Mouse (Mus musculus) neural tube, embryonic 14.5 days (tissue): Measurements from ENCODE around the gene Gmcl1. TPM values are rescaled to one million over a fixed set of nuclear protein-coding genes. Genes with fewer than 3 reads are reported as not detected.

Experiments
- ATAC-seq: fragments of 200-750 bp; cut with Nextera tagmentation; 2 replicates; pipeline ENCODE4 v1.8.0; 2017; ENCODE audit warnings: low read depth, mild to moderate bottlenecking, moderate TSS enrichment, moderate library complexity
- H3K27ac ChIP-seq: fragments of 300-500 bp; sonication (generic); 2 replicates; pipeline ENCODE4 v1.5.1; 2014; ENCODE audit warnings: low read depth, mild to moderate bottlenecking, control low read depth, low read length, moderate library complexity, mixed read lengths
- H3K27me3 ChIP-seq: fragments of 300-500 bp; sonication (generic); 2 replicates; pipeline ENCODE4 v1.6.1; 2014; ENCODE audit warnings: low read length; ENCODE audit not compliant: control insufficient read depth, insufficient read depth
- H3K36me3 ChIP-seq: fragments of 300-500 bp; sonication (generic); 2 replicates; pipeline ENCODE4 v1.6.1; 2014; ENCODE audit warnings: low read length, mixed read lengths; ENCODE audit not compliant: control insufficient read depth, insufficient read depth
- H3K4me1 ChIP-seq: fragments of 300-500 bp; sonication (generic); 2 replicates; pipeline ENCODE4 v1.6.1; 2014; ENCODE audit warnings: low read length; ENCODE audit not compliant: control insufficient read depth, insufficient read depth
- H3K4me2 ChIP-seq: fragments of 300-500 bp; sonication (generic); 2 replicates; pipeline ENCODE4 v1.6.1; 2014; ENCODE audit warnings: mild to moderate bottlenecking, low read depth, low read length, control low read depth
- H3K4me3 ChIP-seq: fragments of 300-500 bp; sonication (generic); 2 replicates; pipeline ENCODE4 v1.5.1; 2014; ENCODE audit warnings: low read depth, low read length, control low read depth, mixed read lengths
- H3K9ac ChIP-seq: fragments of 300-500 bp; sonication (generic); replicated peaks from 2 replicates; pipeline ENCODE4 v1.6.1; 2014; ENCODE audit warnings: low read depth, mild to moderate bottlenecking, control low read depth, low read length, mixed read lengths
- H3K9me3 ChIP-seq: fragments of 300-500 bp; sonication (generic); 2 replicates; pipeline ENCODE4 v1.6.1; 2016; ENCODE audit warnings: low read length; ENCODE audit not compliant: control insufficient read depth
- WGBS: fragments of 180-500 bp; shearing (Covaris S2); extraction: QIAGEN DNeasy Blood & Tissue Kit; methylation state at CpG from one replicate; pipeline ENCODE4 v1.1.7; 2014; 5-methylcytosine and 5-hydroxymethylcytosine counted together
- polyA plus RNA-seq: library from polyadenylated mRNA; unstranded; fragments of >200 nt; fragmentation: Nextera tagmentation; extraction: Ambion mirVana; gene quantifications from 2 replicates; pipeline ENCODE4 v1.2.1, GENCODE M21; 2014

Gmcl1 gene
- polyA plus RNA-seq, 1 experiment from 2014 or later: 44.2 TPM

DNA sequence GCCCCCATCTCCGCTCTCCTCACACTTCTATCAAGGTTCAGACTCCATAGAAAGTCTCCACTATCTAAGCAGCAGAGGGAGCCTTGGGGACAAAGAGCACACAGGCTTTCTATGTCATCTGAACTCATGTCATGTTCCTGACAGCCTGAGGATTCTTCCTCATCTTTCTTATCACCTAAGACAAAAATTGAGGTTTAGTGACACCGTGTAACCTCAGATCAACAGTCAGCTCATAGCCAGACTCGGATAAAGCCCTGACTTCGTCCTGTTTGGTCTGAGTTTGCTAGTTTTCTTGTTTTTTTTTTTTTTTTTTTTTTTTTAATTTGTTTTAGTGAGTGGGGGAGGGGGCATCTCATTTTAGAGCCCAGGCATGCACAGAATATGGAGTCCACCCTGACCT lies 40.6 kb upstream of the Gmcl1 start:
- Histone ChIP-seq H3K4me1 (no peaks in the 10 kb centered on the region), H3K27ac (no peak overlapping the region), H3K4me2 (no peak overlapping the region), H3K27me3 (no peaks in the 10 kb centered on the region), H3K36me3 (no peaks in the 10 kb centered on the region), H3K9ac (no peak overlapping the region), H3K4me3 (no peak overlapping the region), H3K9me3 (no peaks in the 10 kb centered on the region)
- ATAC-seq: no peak
- WGBS: 87% methylated on average over 4 of the region's 4 CpGs

DNA sequence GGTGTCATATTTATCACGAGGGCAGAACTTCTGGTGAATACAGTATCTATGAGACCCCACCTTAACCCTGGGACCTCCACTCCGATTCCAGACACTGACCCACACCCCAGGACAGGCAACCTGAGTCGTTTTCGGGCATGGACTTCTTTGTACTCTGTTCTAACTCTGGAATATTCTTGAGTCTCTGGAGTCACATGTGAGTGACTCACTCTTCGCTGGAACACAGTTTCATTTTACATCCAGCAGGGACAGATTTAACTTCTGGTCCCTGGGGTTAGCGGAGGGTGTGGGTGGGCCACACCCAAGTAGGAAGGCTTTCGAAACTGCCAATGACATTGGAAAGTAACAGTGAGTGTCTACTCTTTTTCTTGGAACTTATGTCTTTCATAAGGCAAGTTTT lies 39.4 kb upstream of the Gmcl1 start:
- no peaks in the 10 kb centered on the region for H3K36me3 ChIP-seq
- H3K9ac ChIP-seq: no peak overlapping the region
- H3K27ac ChIP-seq: no peak overlapping the region
- WGBS: 85% methylated on average over 7 of the region's 7 CpGs
- no peak overlapping the region for H3K4me3 ChIP-seq
- no peak for ATAC-seq
- H3K4me1 ChIP-seq: no peaks in the 10 kb centered on the region
- no peaks in the 10 kb centered on the region for H3K9me3 ChIP-seq
- H3K4me2 ChIP-seq: no peak overlapping the region
- H3K27me3 ChIP-seq: no peaks in the 10 kb centered on the region

DNA sequence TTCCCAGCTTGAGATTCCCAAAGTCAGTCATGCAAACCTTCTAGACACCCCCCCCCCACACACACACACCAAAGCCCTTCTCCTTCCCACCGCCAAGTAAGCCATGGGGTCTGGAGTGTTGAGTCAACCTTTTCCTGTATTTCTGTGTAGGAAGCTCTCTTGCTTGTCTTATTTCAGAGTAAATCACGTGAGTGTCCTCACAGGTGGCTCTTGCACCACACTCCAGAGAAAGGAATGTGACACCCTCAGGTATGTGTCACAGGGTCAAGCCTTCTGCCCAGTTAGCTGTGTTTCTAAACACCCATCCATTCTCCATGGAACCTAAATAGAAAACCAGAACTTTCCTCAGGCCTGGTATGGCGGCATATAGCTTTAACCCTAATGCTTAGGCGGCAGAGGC lies 35.8 kb upstream of the Gmcl1 start:
- Histone ChIP-seq H3K36me3 (no peaks in the 10 kb centered on the region), H3K9ac (no peak overlapping the region), H3K27ac (no peak overlapping the region), H3K4me3 (no peak overlapping the region), H3K9me3 (no peaks in the 10 kb centered on the region), H3K27me3 (no peaks in the 10 kb centered on the region), H3K4me1 (no peaks in the 10 kb centered on the region), H3K4me2 (no peak overlapping the region)
- 89% methylated on average over 4 of the region's 4 CpGs for WGBS
- no peak for ATAC-seq

DNA sequence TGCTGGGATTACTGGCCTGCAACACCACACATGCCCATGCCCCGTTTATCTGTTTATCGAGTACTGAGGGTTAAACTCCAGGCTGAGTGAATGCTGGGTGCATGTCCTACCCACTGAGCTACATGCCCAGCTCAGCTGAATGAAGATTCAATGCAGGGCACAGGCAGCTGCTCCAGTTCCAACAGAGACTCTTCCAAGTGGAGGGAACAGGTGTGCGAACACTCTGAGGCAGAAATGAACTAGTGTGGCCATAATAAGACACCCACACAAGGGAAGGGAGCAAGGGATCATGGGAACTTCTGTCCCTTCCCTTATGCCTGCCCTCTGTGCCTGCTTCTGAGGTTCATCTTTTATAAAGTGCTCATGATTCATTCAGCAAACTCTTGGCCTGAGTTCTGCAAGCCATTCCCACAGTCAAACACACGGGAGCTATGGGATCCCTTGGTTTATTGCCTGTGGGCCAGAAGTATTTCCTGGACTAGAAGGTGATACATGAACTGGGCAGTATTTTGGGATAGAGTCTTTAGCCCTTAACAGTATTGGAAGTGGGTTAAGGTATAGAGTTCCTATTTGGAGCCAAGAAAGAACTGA lies 35.1 kb upstream of the Gmcl1 start:
- Histone ChIP-seq H3K9ac (no peak overlapping the region), H3K27ac (no peak overlapping the region), H3K4me1 (no peaks in the 10 kb centered on the region), H3K27me3 (no peaks in the 10 kb centered on the region), H3K9me3 (no peaks in the 10 kb centered on the region), H3K36me3 (no peaks in the 10 kb centered on the region), H3K4me3 (no peak overlapping the region), H3K4me2 (no peak overlapping the region)
- no peak for ATAC-seq
- 83% methylated on average over 4 of the region's 4 CpGs for WGBS

DNA sequence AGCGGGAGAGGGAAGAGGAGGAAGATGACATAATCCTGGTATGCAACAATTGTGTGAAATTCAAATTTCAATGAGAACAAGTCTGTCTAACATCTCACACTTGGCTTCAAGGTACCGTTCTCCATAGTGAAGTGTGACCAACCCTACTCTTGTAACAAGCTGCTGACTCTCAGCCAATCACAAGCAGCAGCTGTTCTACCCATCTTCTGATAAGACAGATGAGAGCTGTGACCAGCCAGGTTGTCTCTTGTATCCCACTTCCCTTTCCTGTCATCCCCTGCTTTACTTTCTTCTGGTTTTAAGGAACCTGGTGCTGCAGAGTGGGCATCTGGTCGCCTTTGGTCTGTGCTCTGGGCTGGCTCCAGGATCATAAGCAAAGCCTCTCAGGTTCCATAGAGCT lies 34.3 kb upstream of the Gmcl1 start:
- H3K4me1 ChIP-seq: no peaks in the 10 kb centered on the region
- ATAC-seq: no peak
- 84% methylated on average over 3 of the region's 3 CpGs for WGBS

DNA sequence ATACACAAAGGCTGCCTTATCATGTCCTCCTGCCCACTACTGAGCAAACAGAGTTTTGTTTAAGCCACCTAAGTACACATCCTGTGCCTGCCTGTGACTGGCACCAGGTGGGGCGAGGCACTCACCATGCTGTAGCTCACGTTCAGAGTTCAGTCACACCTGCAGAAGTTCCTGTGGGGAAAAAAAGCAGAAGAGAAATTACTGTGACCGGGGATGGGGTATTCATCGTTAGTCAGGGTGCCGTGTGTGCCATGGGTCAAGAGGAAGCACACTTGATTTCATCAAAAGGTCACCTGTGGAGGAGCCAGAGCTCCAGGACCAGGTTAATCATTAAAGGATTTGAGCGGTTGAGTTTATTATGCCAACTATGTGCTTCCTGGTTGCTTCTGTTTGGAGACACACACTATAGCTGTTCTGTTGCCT lies 32.5 kb upstream of the Gmcl1 start:
- Histone ChIP-seq H3K36me3 (no peaks in the 10 kb centered on the region), H3K4me1 (no peaks in the 10 kb centered on the region), H3K9me3 (no peaks in the 10 kb centered on the region), H3K4me3 (no peak overlapping the region), H3K27ac (no peak overlapping the region), H3K4me2 (no peak overlapping the region), H3K9ac (no peak overlapping the region), H3K27me3 (no peaks in the 10 kb centered on the region)
- 81% methylated on average over 6 of the region's 6 CpGs for WGBS
- ATAC-seq: no peak

More for the DNA sequence above, 34.3 kb upstream of the Gmcl1 start:
- Histone ChIP-seq H3K9ac (no peak overlapping the region), H3K4me2 (no peak overlapping the region), H3K9me3 (no peaks in the 10 kb centered on the region), H3K36me3 (no peaks in the 10 kb centered on the region), H3K4me3 (no peak overlapping the region), H3K27me3 (no peaks in the 10 kb centered on the region), H3K27ac (no peak overlapping the region)

DNA sequence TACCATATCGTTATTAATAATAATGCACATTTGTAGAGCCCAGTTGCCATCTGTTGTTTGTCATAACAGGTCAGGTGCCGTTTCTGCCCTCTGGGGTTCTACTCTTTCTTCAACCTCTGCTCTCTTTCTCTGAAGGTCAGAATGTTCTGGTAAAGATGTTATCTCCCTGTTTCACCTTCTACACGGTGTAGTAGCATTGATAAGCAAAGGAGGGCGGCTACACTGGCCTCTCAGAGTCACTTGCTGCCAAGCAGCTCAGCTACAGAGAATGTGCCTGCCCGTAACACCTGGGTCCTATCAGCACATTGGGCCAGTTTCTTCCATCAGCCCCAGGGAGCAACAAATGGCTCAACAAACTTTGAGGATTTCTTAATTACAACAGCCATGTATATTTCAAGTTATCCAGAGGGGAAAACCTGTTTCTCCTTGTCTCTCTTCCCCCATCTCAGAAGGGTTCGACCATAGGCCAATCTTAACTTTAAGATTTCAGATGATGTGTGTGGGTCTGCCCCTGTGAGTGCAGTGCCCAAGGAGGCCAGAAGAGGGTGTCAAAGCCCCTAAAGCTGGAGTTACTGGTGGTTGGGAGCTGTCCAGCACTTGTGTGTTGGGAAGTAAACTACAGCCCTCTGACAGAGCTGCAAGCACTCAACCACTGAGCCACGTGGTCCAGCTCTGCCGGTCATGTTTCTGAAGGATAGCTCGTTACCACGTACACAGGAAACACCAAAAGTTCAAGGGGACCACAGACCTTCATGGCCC lies 21.1 kb upstream of the Gmcl1 start:
- Histone ChIP-seq H3K36me3 (no peaks in the 10 kb centered on the region), H3K27me3 (no peaks in the 10 kb centered on the region), H3K4me3 (no peak overlapping the region), H3K9me3 (no peaks in the 10 kb centered on the region), H3K4me2 (no peak overlapping the region), H3K27ac (no peak overlapping the region), H3K9ac (no peak overlapping the region), H3K4me1 (no peaks in the 10 kb centered on the region)
- 92% methylated on average over 10 of the region's 10 CpGs for WGBS
- no peak for ATAC-seq

DNA sequence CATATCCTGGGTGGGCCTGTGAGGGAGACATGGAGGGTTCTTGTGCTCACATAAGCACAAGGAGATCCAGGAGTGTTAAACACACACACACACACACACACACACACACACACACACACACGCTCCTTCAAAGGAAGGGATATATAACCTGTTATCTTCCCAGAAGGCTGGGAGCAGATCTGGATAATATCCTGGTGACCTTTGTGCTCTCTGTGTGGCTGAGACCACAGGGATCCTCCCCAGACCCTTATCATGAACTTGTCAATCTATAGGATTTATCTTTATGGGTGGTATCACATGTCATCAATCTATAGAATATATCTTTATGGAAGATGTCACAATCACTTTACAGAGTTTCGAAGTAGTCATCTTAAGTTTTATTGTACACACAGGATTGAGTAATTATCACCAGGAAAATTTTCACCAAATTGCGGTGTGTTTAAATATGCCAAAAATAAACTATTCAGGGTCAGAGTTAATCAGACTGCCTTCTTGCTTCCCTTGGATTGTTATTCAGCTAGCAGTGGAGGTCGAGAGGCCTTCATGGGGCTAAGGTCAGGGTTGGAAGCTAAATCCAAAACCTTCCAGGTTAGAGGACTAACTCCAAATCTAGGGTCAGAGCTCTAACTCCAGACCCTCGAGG lies 19.8 kb upstream of the Gmcl1 start:
- whole genome bisulfite sequencing: 88% methylated on average over 5 of the region's 5 CpGs
- ATAC-seq: no peak
- Histone ChIP-seq H3K9me3 (no peaks in the 10 kb centered on the region), H3K4me2 (no peak overlapping the region), H3K4me3 (no peak overlapping the region), H3K27me3 (no peaks in the 10 kb centered on the region), H3K36me3 (no peaks in the 10 kb centered on the region), H3K9ac (no peak overlapping the region), H3K27ac (no peak overlapping the region), H3K4me1 (no peaks in the 10 kb centered on the region)

DNA sequence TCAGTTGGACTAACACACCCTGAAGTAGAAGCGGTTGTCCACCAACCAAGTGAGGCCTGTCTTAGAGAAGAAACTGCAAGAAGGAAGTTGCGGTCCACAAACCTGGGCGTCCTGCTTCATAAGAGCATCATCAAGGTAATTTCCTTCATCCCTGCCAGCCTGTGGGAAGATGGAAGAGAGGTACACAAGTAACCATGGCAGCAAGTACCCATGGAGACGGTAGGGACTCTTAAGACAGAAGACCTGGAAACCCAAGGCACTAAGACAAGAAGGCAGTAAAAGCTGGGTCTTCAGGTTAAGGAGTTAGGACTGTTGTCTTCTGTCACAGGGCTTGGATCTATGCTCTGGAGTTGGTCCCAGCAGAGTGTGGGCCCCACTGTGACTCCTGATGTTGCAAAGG lies 17.8 kb upstream of the Gmcl1 start:
- no peak overlapping the region for H3K27ac ChIP-seq
- H3K4me3 ChIP-seq: no peak overlapping the region
- H3K4me2 ChIP-seq: no peak overlapping the region
- WGBS: 96% methylated on average over 4 of the region's 4 CpGs
- no peaks in the 10 kb centered on the region for H3K9me3 ChIP-seq
- ATAC-seq: no peak
- H3K4me1 ChIP-seq: no peaks in the 10 kb centered on the region
- H3K9ac ChIP-seq: no peak overlapping the region
- no peaks in the 10 kb centered on the region for H3K36me3 ChIP-seq
- H3K27me3 ChIP-seq: no peaks in the 10 kb centered on the region
